Mouse (Mus musculus): ENCODE measurements at regions not wholly inside any gene's neighbourhood (a gene's known extent, or its start where the extent isn't known, plus 50 kb on each side); places are given as distances from the start of the nearest gene placed in this dataset.

DNA sequence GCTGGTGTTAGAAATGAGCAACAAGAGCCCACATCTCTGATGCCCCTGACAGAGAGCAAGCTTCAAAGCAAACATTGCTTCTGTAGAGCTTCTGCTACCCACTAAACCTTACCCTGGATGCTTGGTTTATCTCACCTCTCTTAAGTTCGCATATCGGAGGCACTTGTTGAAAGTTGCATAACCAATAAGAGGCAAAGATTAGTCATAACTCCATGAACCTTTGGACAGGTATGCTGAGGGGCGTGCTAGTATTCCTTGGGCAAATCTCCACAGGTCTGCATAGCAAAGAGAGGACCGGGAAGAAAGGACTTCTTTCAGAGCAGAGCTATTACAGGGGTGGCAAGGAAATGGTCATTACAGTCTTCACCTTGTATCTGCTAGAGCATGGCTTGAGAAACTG lies 87.7 kb upstream of the 4933415F23Rik start:
- TF ChIP-seq POLR2A (IDR thresholded peaks at IDR 0.05; ENCODE audit: low read depth, low read length), result no peak
- TF ChIP-seq CTCF (conservative IDR thresholded peaks at IDR 0.05; ENCODE audit: insufficient read depth, insufficient read length, low read depth, low read length), result no peak

Measured in kidney, adult 2 months (tissue).